Mouse (Mus musculus): ENCODE results near the gene Ddc. TPM values are rescaled to one million over a fixed set of nuclear protein-coding genes. Genes with fewer than 3 reads are reported as not detected.

Gene Ddc
- polyA plus RNA-seq, 1 experiment from 2014 or later = 7.5 TPM

DNA sequence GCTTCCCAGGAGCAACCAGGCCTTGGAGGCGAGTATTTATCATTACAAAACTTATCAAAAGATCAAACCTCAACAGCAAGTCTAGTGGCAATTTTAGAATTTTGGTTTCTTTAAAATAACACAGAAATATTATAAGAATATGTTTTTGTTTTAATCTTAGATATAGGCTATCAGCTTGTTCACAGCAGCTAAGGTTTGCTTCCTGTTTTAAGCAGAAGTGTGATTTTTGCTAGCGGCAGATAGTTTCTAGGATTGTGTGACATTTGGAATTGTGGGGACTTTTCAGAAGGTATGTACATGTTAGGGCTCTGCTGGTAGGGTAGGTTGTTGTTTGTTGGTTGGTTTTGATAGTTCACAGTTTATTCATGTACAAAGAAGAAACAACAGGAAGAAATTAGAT lies 2.5 kb downstream of the Ddc start:
- no peak overlapping the region for H3K9ac ChIP-seq (ENCODE audit: low read length)
- H3K9me3 ChIP-seq (ENCODE audit: control insufficient read depth, low read length) = no peaks in the 10 kb centered on the region
- no peak overlapping the region for H3K4me2 ChIP-seq (ENCODE audit: low read depth)
- no peaks in the 10 kb centered on the region for H3K27me3 ChIP-seq (ENCODE audit: control insufficient read depth, insufficient read depth, low read length)
- no peaks in the 10 kb centered on the region for H3K4me1 ChIP-seq (ENCODE audit: control insufficient read depth, insufficient read depth, low read length)
- 89% methylated on average over 2 of the region's 2 CpGs for WGBS
- H3K4me3 ChIP-seq (ENCODE audit: low read depth, low read length) = no peak overlapping the region
- no peak for DNase-seq (ENCODE audit: low spot score)
- no peaks in the 10 kb centered on the region for H3K36me3 ChIP-seq (ENCODE audit: control insufficient read depth, insufficient read depth, low read length)
- H3K27ac ChIP-seq (ENCODE audit: low read depth, low read length) = no peak overlapping the region
- no peak for ATAC-seq (ENCODE audit: insufficient read depth, low FRiP score, low TSS enrichment)

GRCm38 (mm10) chr11:11893769-11894168 lies 4.2 kb downstream of the Ddc start:
- WGBS = 96% methylated on average over 1 of the region's 1 CpGs
- H3K9me3 ChIP-seq (ENCODE audit: control insufficient read depth, low read length) = no peaks in the 10 kb centered on the region
- no peaks in the 10 kb centered on the region for H3K36me3 ChIP-seq (ENCODE audit: control insufficient read depth, insufficient read depth, low read length)
- H3K9ac ChIP-seq (ENCODE audit: low read length) = no peak overlapping the region
- no peak for ATAC-seq (ENCODE audit: insufficient read depth, low FRiP score, low TSS enrichment)
- no peaks in the 10 kb centered on the region for H3K27me3 ChIP-seq (ENCODE audit: control insufficient read depth, insufficient read depth, low read length)
- no peaks in the 10 kb centered on the region for H3K4me1 ChIP-seq (ENCODE audit: control insufficient read depth, insufficient read depth, low read length)
- no peak for DNase-seq (ENCODE audit: low spot score)
- H3K4me2 ChIP-seq (ENCODE audit: low read depth) = no peak overlapping the region
- no peak overlapping the region for H3K27ac ChIP-seq (ENCODE audit: low read depth, low read length)
- H3K4me3 ChIP-seq (ENCODE audit: low read depth, low read length) = no peak overlapping the region

- WGBS = 64% methylated on average over 10 of the region's 10 CpGs
- no peak overlapping the region for H3K27ac ChIP-seq (ENCODE audit: low read depth, low read length)
These were observed 4.8 kb downstream of the Ddc start for GRCm38 (mm10) chr11:11892993-11893602.

DNA sequence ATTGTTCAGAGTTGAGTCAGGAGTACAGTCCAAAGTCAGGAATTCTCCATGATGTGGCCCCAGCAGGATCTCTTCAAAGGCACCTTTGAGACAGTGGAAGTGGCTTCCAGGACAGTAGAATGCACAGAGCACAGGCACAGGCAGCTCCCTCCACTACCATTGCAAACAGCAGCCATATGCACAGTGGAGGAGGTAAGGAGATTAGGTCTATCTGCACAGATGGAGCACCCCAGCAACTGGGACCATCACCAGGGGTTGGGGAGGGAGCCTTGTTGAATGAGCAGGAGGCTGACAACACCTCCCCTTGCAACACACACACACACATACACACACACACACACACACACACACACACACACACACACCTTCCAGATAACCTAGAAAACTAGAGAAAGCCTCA lies 6.1 kb downstream of the Ddc start:
- Histone ChIP-seq H3K9ac (ENCODE audit: low read length) (no peak overlapping the region), H3K4me1 (ENCODE audit: control insufficient read depth, insufficient read depth, low read length) (0 out of 2 replicates have a peak, but pooled peaks cover 1% of the 10 kb centered on the region), H3K27ac (ENCODE audit: low read depth, low read length) (no peak overlapping the region), H3K36me3 (ENCODE audit: control insufficient read depth, insufficient read depth, low read length) (no peaks in the 10 kb centered on the region), H3K27me3 (ENCODE audit: control insufficient read depth, insufficient read depth, low read length) (no peaks in the 10 kb centered on the region), H3K4me2 (ENCODE audit: low read depth) (no peak overlapping the region), H3K9me3 (ENCODE audit: control insufficient read depth, low read length) (no peaks in the 10 kb centered on the region), H3K4me3 (ENCODE audit: low read depth, low read length) (no peak overlapping the region)
- ATAC-seq (ENCODE audit: insufficient read depth, low FRiP score, low TSS enrichment) (no peak), DNase-seq (ENCODE audit: low spot score) (no peak)

More at GRCm38 (mm10) chr11:11892993-11893602, 4.8 kb downstream of the Ddc start:
- ATAC-seq (ENCODE audit: insufficient read depth, low FRiP score, low TSS enrichment) (no peak), DNase-seq (ENCODE audit: low spot score) (no peak)
- Histone ChIP-seq H3K27me3 (ENCODE audit: control insufficient read depth, insufficient read depth, low read length) (no peaks in the 10 kb centered on the region), H3K4me3 (ENCODE audit: low read depth, low read length) (no peak overlapping the region), H3K36me3 (ENCODE audit: control insufficient read depth, insufficient read depth, low read length) (no peaks in the 10 kb centered on the region), H3K9me3 (ENCODE audit: control insufficient read depth, low read length) (no peaks in the 10 kb centered on the region), H3K4me1 (ENCODE audit: control insufficient read depth, insufficient read depth, low read length) (no peaks in the 10 kb centered on the region), H3K9ac (ENCODE audit: low read length) (no peak overlapping the region), H3K4me2 (ENCODE audit: low read depth) (no peak overlapping the region)

DNA sequence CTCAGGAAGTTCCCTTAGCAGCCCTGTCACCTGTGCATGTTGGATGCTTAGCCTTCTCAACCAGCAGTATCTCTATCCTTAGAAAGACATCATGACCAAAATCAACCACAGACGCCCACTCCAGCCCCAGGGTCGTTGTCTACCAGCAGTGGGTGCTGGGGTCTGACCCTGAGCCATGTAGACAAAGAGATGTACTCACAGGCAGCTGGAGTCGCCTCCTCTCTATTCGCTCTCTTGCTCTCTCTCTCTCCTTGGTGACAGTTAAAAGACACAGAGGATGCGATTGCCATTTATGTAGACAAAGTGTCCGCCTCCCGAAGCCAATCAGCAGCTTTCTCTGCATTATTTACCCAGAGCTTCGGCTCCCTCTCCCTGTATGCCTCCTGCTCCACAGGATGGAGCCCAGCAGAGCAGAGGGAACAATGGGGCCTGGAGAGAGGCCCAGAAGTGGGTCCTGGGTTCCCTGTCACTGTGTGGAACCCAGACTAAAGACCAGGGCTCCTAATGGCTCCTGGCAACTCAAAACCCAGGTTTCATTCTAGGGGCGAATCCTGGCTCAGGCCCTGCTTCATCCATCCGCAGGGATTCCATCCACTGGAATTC lies 7.7 kb downstream of the Ddc start:
- WGBS = 58% methylated on average over 10 of the region's 10 CpGs
- no peak overlapping the region for H3K9ac ChIP-seq (ENCODE audit: low read length)

GRCm38 (mm10) chr11:11888727-11889126 lies 9.2 kb downstream of the Ddc start:
- H3K27ac ChIP-seq (ENCODE audit: low read depth, low read length) = no peak overlapping the region
- no peak overlapping the region for H3K4me2 ChIP-seq (ENCODE audit: low read depth)
- no peak overlapping the region for H3K4me3 ChIP-seq (ENCODE audit: low read depth, low read length)
- peaks cover 21% of the 10 kb centered on the region for H3K4me1 ChIP-seq (ENCODE audit: control insufficient read depth, insufficient read depth, low read length)
- no peak overlapping the region for H3K9ac ChIP-seq (ENCODE audit: low read length)
- WGBS = 88% methylated on average over 3 of the region's 3 CpGs
- H3K9me3 ChIP-seq (ENCODE audit: control insufficient read depth, low read length) = no peaks in the 10 kb centered on the region
- H3K27me3 ChIP-seq (ENCODE audit: control insufficient read depth, insufficient read depth, low read length) = no peaks in the 10 kb centered on the region
- no peaks in the 10 kb centered on the region for H3K36me3 ChIP-seq (ENCODE audit: control insufficient read depth, insufficient read depth, low read length)
- DNase-seq (ENCODE audit: low spot score) (no peak), ATAC-seq (ENCODE audit: insufficient read depth, low FRiP score, low TSS enrichment) (no peak)

More for the DNA sequence above, 7.7 kb downstream of the Ddc start:
- 0 out of 2 replicates have a peak, but pooled peaks have one; percentile 28 for ATAC-seq (ENCODE audit: insufficient read depth, low FRiP score, low TSS enrichment)
- Histone ChIP-seq H3K36me3 (ENCODE audit: control insufficient read depth, insufficient read depth, low read length) (no peaks in the 10 kb centered on the region), H3K9me3 (ENCODE audit: control insufficient read depth, low read length) (no peaks in the 10 kb centered on the region), H3K27me3 (ENCODE audit: control insufficient read depth, insufficient read depth, low read length) (no peaks in the 10 kb centered on the region), H3K4me3 (ENCODE audit: low read depth, low read length) (no peak overlapping the region), H3K4me1 (ENCODE audit: control insufficient read depth, insufficient read depth, low read length) (peaks cover 13% of the 10 kb centered on the region; the same call in 1 of the 2 replicates), H3K27ac (ENCODE audit: low read depth, low read length) (no peak overlapping the region), H3K4me2 (ENCODE audit: low read depth) (no peak overlapping the region)
- DNase-seq (ENCODE audit: low spot score) = no peak

DNA sequence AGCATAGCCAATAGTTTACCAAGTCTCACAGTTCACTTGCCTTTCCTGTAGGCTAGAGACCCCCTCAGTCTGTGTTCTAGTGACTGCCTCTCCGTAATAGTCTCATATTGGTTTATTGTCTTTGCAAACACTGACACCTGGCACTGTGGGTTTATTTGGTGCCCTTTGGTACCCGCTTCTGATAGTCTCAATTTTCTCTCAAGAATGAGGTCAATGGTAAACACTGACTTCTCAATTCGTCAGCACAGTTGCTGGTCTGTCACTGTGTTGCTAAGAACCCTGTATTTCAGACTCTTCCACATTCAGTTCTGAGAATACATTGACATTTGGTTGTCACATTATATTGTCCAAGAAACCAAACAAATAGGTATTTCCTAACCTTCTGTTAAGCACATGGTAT lies 9.9 kb downstream of the Ddc start:
- H3K4me3 ChIP-seq (ENCODE audit: low read depth, low read length) = no peak overlapping the region
- H3K9me3 ChIP-seq (ENCODE audit: control insufficient read depth, low read length) = no peaks in the 10 kb centered on the region
- no peak overlapping the region for H3K4me2 ChIP-seq (ENCODE audit: low read depth)
- ATAC-seq (ENCODE audit: insufficient read depth, low FRiP score, low TSS enrichment) (no peak), DNase-seq (ENCODE audit: low spot score) (no peak)
- H3K27ac ChIP-seq (ENCODE audit: low read depth, low read length) = no peak overlapping the region
- WGBS = 70% methylated on average over 3 of the region's 3 CpGs
- no peaks in the 10 kb centered on the region for H3K36me3 ChIP-seq (ENCODE audit: control insufficient read depth, insufficient read depth, low read length)
- no peaks in the 10 kb centered on the region for H3K27me3 ChIP-seq (ENCODE audit: control insufficient read depth, insufficient read depth, low read length)
- H3K9ac ChIP-seq (ENCODE audit: low read length) = no peak overlapping the region
- H3K4me1 ChIP-seq (ENCODE audit: control insufficient read depth, insufficient read depth, low read length) = peaks cover 21% of the 10 kb centered on the region

- no peak overlapping the region for H3K4me3 ChIP-seq (ENCODE audit: low read depth, low read length)
- H3K27me3 ChIP-seq (ENCODE audit: control insufficient read depth, insufficient read depth, low read length) = no peaks in the 10 kb centered on the region
- H3K9ac ChIP-seq (ENCODE audit: low read length) = no peak overlapping the region
- DNase-seq (ENCODE audit: low spot score) = no peak
- peaks cover 21% of the 10 kb centered on the region for H3K4me1 ChIP-seq (ENCODE audit: control insufficient read depth, insufficient read depth, low read length)
- no peaks in the 10 kb centered on the region for H3K36me3 ChIP-seq (ENCODE audit: control insufficient read depth, insufficient read depth, low read length)
- H3K4me2 ChIP-seq (ENCODE audit: low read depth) = no peak overlapping the region
- H3K9me3 ChIP-seq (ENCODE audit: control insufficient read depth, low read length) = no peaks in the 10 kb centered on the region
- no peak overlapping the region for H3K27ac ChIP-seq (ENCODE audit: low read depth, low read length)
- 55% methylated on average over 4 of the region's 4 CpGs for WGBS
- no peak for ATAC-seq (ENCODE audit: insufficient read depth, low FRiP score, low TSS enrichment)
These were observed 11.4 kb downstream of the Ddc start for GRCm38 (mm10) chr11:11886403-11886998.

- Histone ChIP-seq H3K4me2 (ENCODE audit: low read depth) (no peak overlapping the region), H3K9ac (ENCODE audit: low read length) (no peak overlapping the region), H3K4me3 (ENCODE audit: low read depth, low read length) (no peak overlapping the region), H3K9me3 (ENCODE audit: control insufficient read depth, low read length) (no peaks in the 10 kb centered on the region), H3K36me3 (ENCODE audit: control insufficient read depth, insufficient read depth, low read length) (no peaks in the 10 kb centered on the region), H3K4me1 (ENCODE audit: control insufficient read depth, insufficient read depth, low read length) (peaks cover 25% of the 10 kb centered on the region), H3K27me3 (ENCODE audit: control insufficient read depth, insufficient read depth, low read length) (no peaks in the 10 kb centered on the region), H3K27ac (ENCODE audit: low read depth, low read length) (no peak overlapping the region)
- DNase-seq (ENCODE audit: low spot score) (peak; percentile 37), ATAC-seq (ENCODE audit: insufficient read depth, low FRiP score, low TSS enrichment) (peak; percentile 22; the same call in 1 of the 2 replicates)
- whole genome bisulfite sequencing = 2% methylated on average over 3 of the region's 3 CpGs
These were observed 12.0 kb downstream of the Ddc start for GRCm38 (mm10) chr11:11885921-11886320.
